Mouse (Mus musculus) E14TG2a.4 (cell line): ENCODE data around the gene Hist1h2bb.

Experiments used
- CTCF ChIP-seq: conservative IDR thresholded peaks from 2 replicates; pipeline ENCODE4 v1.5.1; 2014; ENCODE audit warnings: low read length
- NANOG ChIP-seq: IDR thresholded peaks from 2 replicates; pipeline ENCODE4 v1.6.1; 2014; ENCODE audit warnings: borderline replicate concordance, low read length, mixed read lengths
- POU5F1 ChIP-seq: IDR thresholded peaks from 2 replicates; pipeline ENCODE4 v1.6.1; 2014; ENCODE audit warnings: low read length, borderline replicate concordance

GRCm38 (mm10) chr13:23743215-23743614, 3.3 kb upstream of the Hist1h2bb start:
- TF ChIP-seq CTCF = no peak
- no peak for TF ChIP-seq NANOG
- no peak for TF ChIP-seq POU5F1
